9 mouse cellular contexts compared by ENCODE assay signal in the genomic region with DNA sequence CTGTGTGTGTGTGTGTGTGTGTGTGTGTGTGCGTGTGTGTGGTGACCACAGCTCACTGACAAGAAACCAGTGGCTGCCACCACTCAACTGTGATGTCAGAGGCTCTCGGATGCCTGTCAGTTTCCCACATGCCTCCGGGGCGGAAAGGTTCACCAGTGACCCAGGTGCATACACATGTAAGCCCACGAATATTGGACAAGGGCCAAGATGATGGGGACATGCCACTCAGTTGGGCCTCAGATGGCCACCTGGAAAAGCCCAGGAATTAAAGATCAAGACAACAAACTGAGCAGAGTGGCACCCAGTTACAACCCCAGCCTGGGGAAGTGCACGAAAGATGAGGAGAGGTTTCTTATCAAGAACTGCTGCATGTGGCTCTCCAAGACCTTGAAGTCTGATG. TPM values are rescaled to one million over a fixed set of nuclear protein-coding genes. Genes with fewer than 3 reads are reported as not detected.
DNase-seq lines count a peak whose midpoint lies in the region.
"Had no signal": no experiment of that assay in that cellular context is flagged by ENCODE, and none has a peak within 500 bp of the region (broad histone marks: within the 10 kb centered on the region; RNA-seq: fewer than 3 reads in every experiment).

No protein-coding gene starts in this region.

- DNase-seq in cerebellum, adult 8-10 months = peak; percentile 24
- DNase-seq in cerebellum, postnatal 36 days = no peak
- peak; percentile 55 to 58 for DNase-seq in spleen, postnatal 36 days (ENCODE audit: low spot score in 2 of 2)
- DNase-seq in spleen, postnatal 14 days (ENCODE audit: low spot score in 2 of 2) = no peak
- peak; percentile 53 for DNase-seq in heart, postnatal 4 days
- DNase-seq in thymus, postnatal 36 days = peak; percentile 42 to 59
- DNase-seq in frontal cortex, postnatal 10 days (ENCODE audit: low spot score in 2 of 2) = no peak
- no peak for DNase-seq in right cerebral cortex, postnatal 4 days
- DNase-seq: lung, postnatal 14 days had no signal

RNA-seq across cellular contexts. Expression of gene Cerk, which starts 13.4 kb away (rescaled TPM):
- total RNA-seq in heart, postnatal 4 days (2021) = 10 to 100 TPM; 39.1 to 40.2 TPM

RNA-seq across cellular contexts. Expression of gene Tbc1d22a, which starts 41.7 kb away (rescaled TPM):
- 10 to 100 TPM; 16.5 to 20.6 TPM for total RNA-seq in heart, postnatal 4 days (2021)

Comparison
In these comparisons a context has a peak if more than half of its experiments do, and no peak if none do; other contexts are left out.
1. DNase-seq: peak in cerebellum, adult 8-10 months (single experiment), spleen, postnatal 36 days (2 of 2), heart, postnatal 4 days (single experiment) and thymus, postnatal 36 days (2 of 2); none in cerebellum, postnatal 36 days (0 of 2), spleen, postnatal 14 days (0 of 2), frontal cortex, postnatal 10 days (0 of 2) and right cerebral cortex, postnatal 4 days (single experiment).